Mouse (Mus musculus): ENCODE measurements at regions not wholly inside any gene's neighbourhood (a gene's known extent, or its start where the extent isn't known, plus 50 kb on each side); places are given as distances from the start of the nearest gene placed in this dataset.

GRCm38 (mm10) chr15:7005142-7005541, 85.3 kb upstream of the Lifr start:
- no peak for DNase-seq (ENCODE audit: low spot score in 2 of 2)

GRCm38 (mm10) chr15:7006271-7006670, 84.1 kb upstream of the Lifr start:
- DNase-seq (ENCODE audit: low spot score in 2 of 2): no peak

- DNase-seq (ENCODE audit: low spot score in 2 of 2): no peak
These were observed 81.6 kb upstream of the Lifr start for GRCm38 (mm10) chr15:7008725-7009380.

GRCm38 (mm10) chr15:7010966-7011695, 79.3 kb upstream of the Lifr start:
- DNase-seq (ENCODE audit: low spot score in 2 of 2): no peak

GRCm38 (mm10) chr15:7011696-7012070, 78.7 kb upstream of the Lifr start:
- no peak for DNase-seq (ENCODE audit: low spot score in 2 of 2)

- DNase-seq (ENCODE audit: low spot score in 2 of 2): no peak
These were observed 78.0 kb upstream of the Lifr start for GRCm38 (mm10) chr15:7012446-7012845.

- DNase-seq (ENCODE audit: low spot score in 2 of 2): no peak
These were observed 77.4 kb upstream of the Lifr start for GRCm38 (mm10) chr15:7013047-7013446.

GRCm38 (mm10) chr15:7014984-7015383, 75.4 kb upstream of the Lifr start:
- DNase-seq (ENCODE audit: low spot score in 2 of 2): no peak

- DNase-seq (ENCODE audit: low spot score in 2 of 2): no peak
These were observed 74.4 kb upstream of the Lifr start for GRCm38 (mm10) chr15:7016018-7016417.

GRCm38 (mm10) chr15:7017281-7017845, 73.1 kb upstream of the Lifr start:
- DNase-seq (ENCODE audit: low spot score in 2 of 2): no peak

GRCm38 (mm10) chr15:7022660-7023059, 67.8 kb upstream of the Lifr start:
- DNase-seq (ENCODE audit: low spot score in 2 of 2): no peak

GRCm38 (mm10) chr15:7025194-7025593, 65.2 kb upstream of the Lifr start:
- no peak for DNase-seq (ENCODE audit: low spot score in 2 of 2)

- no peak for DNase-seq (ENCODE audit: low spot score in 2 of 2)
These were observed 58.9 kb upstream of the Lifr start for GRCm38 (mm10) chr15:7031297-7032043.

- no peak for DNase-seq (ENCODE audit: low spot score in 2 of 2)
These were observed 52.9 kb upstream of the Lifr start for GRCm38 (mm10) chr15:7037475-7037874.

GRCm38 (mm10) chr15:7039119-7039518, 51.3 kb upstream of the Lifr start:
- no peak for DNase-seq (ENCODE audit: low spot score in 2 of 2)

GRCm38 (mm10) chr15:7039825-7040224, 50.6 kb upstream of the Lifr start:
- DNase-seq (ENCODE audit: low spot score in 2 of 2): no peak
